Mouse (Mus musculus) forebrain, embryonic 16.5 days (tissue): ENCODE measurements around the gene Kcp. TPM values are rescaled to one million over a fixed set of nuclear protein-coding genes. Genes with fewer than 3 reads are reported as not detected.
A peak's percentile ranks its signal among the peaks of the same experiment; 100 is the strongest.

Experiments used
- ATAC-seq: fragments of 200-750 bp; cut with Nextera tagmentation; 2 replicates; pipeline ENCODE4 v1.8.0; 2017; ENCODE audit warnings: mild to moderate bottlenecking, moderate library complexity
- H3K27ac ChIP-seq: fragments of 300-500 bp; sonication (generic); 2 replicates; pipeline ENCODE4 v1.5.1; 2014; ENCODE audit warnings: low read length, control low read depth
- H3K27me3 ChIP-seq: fragments of 300-500 bp; sonication (generic); replicated peaks from 2 replicates; pipeline ENCODE4 v1.6.1; 2014; ENCODE audit warnings: low read length; ENCODE audit not compliant: control insufficient read depth, insufficient read depth
- H3K36me3 ChIP-seq: fragments of 300-500 bp; sonication (generic); 2 replicates; pipeline ENCODE4 v1.6.1; 2014; ENCODE audit not compliant: control insufficient read depth, insufficient read depth
- H3K4me1 ChIP-seq: fragments of 300-500 bp; sonication (generic); replicated peaks from 2 replicates; pipeline ENCODE4 v1.6.1; 2014; ENCODE audit warnings: low read length; ENCODE audit not compliant: control insufficient read depth, insufficient read depth
- H3K4me2 ChIP-seq: fragments of 300-500 bp; sonication (generic); 2 replicates; pipeline ENCODE4 v1.6.1; 2014; ENCODE audit warnings: mild to moderate bottlenecking, low read length, control low read depth
- H3K4me3 ChIP-seq: fragments of 300-500 bp; sonication (generic); replicated peaks from 2 replicates; pipeline ENCODE4 v1.5.1; 2014; ENCODE audit warnings: mild to moderate bottlenecking, low read length, control low read depth
- H3K9ac ChIP-seq: fragments of 300-500 bp; sonication (generic); replicated peaks from 2 replicates; pipeline ENCODE4 v1.6.1; 2014; ENCODE audit warnings: low read depth, low read length, control low read depth
- H3K9me3 ChIP-seq: fragments of 300-500 bp; sonication (generic); 2 replicates; pipeline ENCODE4 v1.6.1; 2016; ENCODE audit warnings: low read length; ENCODE audit not compliant: control insufficient read depth
- WGBS: fragments of 180-500 bp; shearing (Covaris S2); extraction: QIAGEN DNeasy Blood & Tissue Kit; methylation state at CpG from one replicate; pipeline ENCODE4 v1.1.7; 2014; 5-methylcytosine and 5-hydroxymethylcytosine counted together
- polyA plus RNA-seq: library from polyadenylated mRNA; unstranded; fragments of >200 nt; fragmentation: Nextera tagmentation; extraction: Ambion mirVana; gene quantifications from 2 replicates; pipeline ENCODE4 v1.2.1, GENCODE M21; 2015

The Kcp gene
- polyA plus RNA-seq, 1 experiment from 2014 or later, result 17.1 TPM

GRCm38 (mm10) chr6:29484716-29485559 lies 22.8 kb downstream of the Kcp start:
- Histone ChIP-seq H3K4me1 (peaks cover 4% of the 10 kb centered on the region; the same call in 1 of the 2 replicates), H3K27me3 (no peaks in the 10 kb centered on the region), H3K4me3 (peak overlapping the region; percentile 26), H3K9ac (peak overlapping the region; percentile 37; the same call in 1 of the 2 replicates), H3K4me2 (peak overlapping the region; percentile 57), H3K36me3 (no peaks in the 10 kb centered on the region), H3K27ac (no peak overlapping the region), H3K9me3 (no peaks in the 10 kb centered on the region)
- 5% methylated on average over 26 of the region's 26 CpGs for WGBS
- peak; percentile 66 for ATAC-seq

DNA sequence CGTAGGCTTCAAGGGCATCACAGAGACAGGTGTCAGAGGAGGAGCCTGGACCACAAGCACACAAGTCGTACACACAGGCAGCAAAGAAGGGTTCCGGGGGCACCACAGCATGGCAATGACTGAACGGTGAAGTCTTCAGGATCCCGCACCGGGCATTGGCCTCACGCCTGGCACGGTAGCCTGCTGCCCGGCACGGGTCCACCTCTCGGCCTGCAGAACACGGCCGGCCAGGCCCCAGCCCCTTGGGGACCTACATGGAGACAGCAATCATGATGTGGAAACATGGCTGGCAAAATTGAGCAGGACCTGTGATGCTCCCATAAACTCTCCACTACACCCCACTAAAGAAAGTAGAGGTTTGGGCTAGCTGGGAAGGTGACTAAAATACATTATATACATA lies 25.1 kb downstream of the Kcp start:
- WGBS, result 96% methylated on average over 13 of the region's 13 CpGs
- Histone ChIP-seq H3K4me3 (no peak overlapping the region), H3K9ac (no peak overlapping the region), H3K9me3 (no peaks in the 10 kb centered on the region), H3K27ac (no peak overlapping the region), H3K4me2 (no peak overlapping the region), H3K36me3 (no peaks in the 10 kb centered on the region), H3K4me1 (peaks cover 4% of the 10 kb centered on the region; the same call in 1 of the 2 replicates), H3K27me3 (no peaks in the 10 kb centered on the region)
- no peak for ATAC-seq

DNA sequence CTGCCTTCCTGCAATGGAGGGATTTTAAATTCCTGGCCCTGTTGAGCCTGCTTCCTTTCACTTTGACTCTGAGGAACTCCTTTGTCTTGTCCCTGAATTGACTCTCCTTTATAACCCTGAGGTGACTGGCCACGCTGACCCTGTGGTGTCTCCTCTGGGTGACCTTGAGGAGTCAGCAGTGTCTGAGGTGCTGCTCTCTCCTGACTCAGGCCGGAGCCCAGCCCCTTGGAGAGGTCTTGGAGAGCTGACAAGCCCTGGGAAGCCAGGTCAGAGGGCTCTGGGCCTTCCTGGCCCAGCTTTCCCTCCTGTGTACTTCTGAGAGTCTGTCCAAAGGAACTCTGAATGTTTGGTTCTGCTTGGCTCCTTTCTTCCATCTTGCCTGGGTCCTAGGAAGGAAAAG lies 33.0 kb downstream of the Kcp start:
- Histone ChIP-seq H3K4me1 (peaks cover 8% of the 10 kb centered on the region; the same call in 1 of the 2 replicates), H3K4me3 (no peak overlapping the region), H3K9me3 (no peaks in the 10 kb centered on the region), H3K27me3 (no peaks in the 10 kb centered on the region), H3K36me3 (peaks cover 12% of the 10 kb centered on the region; the same call in 1 of the 2 replicates), H3K27ac (no peak overlapping the region), H3K9ac (no peak overlapping the region), H3K4me2 (no peak overlapping the region)
- 42% methylated on average over 2 of the region's 2 CpGs for WGBS
- ATAC-seq, result no peak

- H3K9ac ChIP-seq, result peak overlapping the region; percentile 71
- no peaks in the 10 kb centered on the region for H3K9me3 ChIP-seq
- H3K4me1 ChIP-seq, result peaks cover 10% of the 10 kb centered on the region
- ATAC-seq, result peak; percentile 96
- peak overlapping the region; percentile 66 for H3K4me2 ChIP-seq
- H3K27me3 ChIP-seq, result no peaks in the 10 kb centered on the region
- H3K36me3 ChIP-seq, result peaks cover 12% of the 10 kb centered on the region; the same call in 1 of the 2 replicates
- peak overlapping the region; percentile 49 for H3K4me3 ChIP-seq
- WGBS, result 2% methylated on average over 33 of the region's 33 CpGs
- no peak overlapping the region for H3K27ac ChIP-seq
Measured at GRCm38 (mm10) chr6:29473941-29474691, 33.6 kb downstream of the Kcp start.

DNA sequence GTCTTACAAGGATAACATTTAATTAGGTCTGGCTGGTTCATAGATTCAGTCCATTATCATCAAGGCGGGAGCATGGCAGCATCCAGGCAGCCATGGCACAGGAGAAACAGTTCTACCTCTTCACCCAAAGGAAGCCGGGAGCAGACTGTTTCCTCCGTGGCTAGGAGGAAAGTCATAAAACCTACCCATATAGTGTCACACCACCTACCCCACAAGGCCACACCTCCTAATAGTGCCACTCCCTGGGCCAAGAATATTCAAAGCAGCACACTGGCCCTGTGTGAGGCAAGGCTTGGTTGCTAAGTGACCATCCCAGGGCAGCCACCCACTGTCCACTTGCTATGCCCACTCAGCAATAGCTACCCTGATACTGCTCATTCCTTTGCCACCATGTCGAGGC lies 36.6 kb downstream of the Kcp start, which contains the start of gene Atp6v1fnb:
Gene Atp6v1fnb (plus strand): TSS at position 301 of the 400 bp plus-strand sequence.
- WGBS, result 91% methylated on average over 4 of the region's 4 CpGs
- Histone ChIP-seq H3K9ac (no peak within 1 kb of the TSS), H3K9me3 (no peaks in the 10 kb centered on the region), H3K4me3 (no peak within 1 kb of the TSS), H3K27me3 (no peaks in the 10 kb centered on the region), H3K4me2 (no peak within 1 kb of the TSS), H3K36me3 (peaks cover 12% of the 10 kb centered on the region; the same call in 1 of the 2 replicates), H3K27ac (no peak within 1 kb of the TSS), H3K4me1 (peaks cover 19% of the 10 kb centered on the region)
- ATAC-seq, result no peak

DNA sequence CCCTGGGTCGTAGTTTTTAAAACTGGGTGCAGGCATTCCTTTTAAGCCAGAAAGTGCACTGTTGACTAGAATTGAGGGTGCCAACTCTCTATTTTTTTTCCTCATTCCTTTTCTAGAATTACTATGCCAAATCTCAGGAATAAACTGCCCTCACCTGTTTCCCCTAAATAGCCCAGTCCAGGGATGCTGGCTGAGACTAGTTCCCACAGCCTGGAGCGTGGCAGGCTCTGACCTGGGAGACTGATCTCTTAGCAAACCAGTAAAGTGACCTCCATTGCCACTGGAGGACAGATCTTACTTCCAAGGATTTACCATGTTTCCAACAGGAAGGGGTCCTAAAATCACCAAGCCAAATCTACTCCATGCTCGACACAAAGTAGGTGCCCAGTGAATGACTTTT lies 38.9 kb downstream of the Kcp start:
- Histone ChIP-seq H3K27me3 (no peaks in the 10 kb centered on the region), H3K36me3 (peaks cover 12% of the 10 kb centered on the region; the same call in 1 of the 2 replicates), H3K4me1 (peaks cover 14% of the 10 kb centered on the region), H3K27ac (no peak overlapping the region), H3K9ac (no peak overlapping the region), H3K4me2 (peak overlapping the region; percentile 79), H3K4me3 (peak overlapping the region; percentile 78; the same call in 1 of the 2 replicates), H3K9me3 (no peaks in the 10 kb centered on the region)
- 88% methylated on average over 3 of the region's 3 CpGs for WGBS
- ATAC-seq, result no peak

GRCm38 (mm10) chr6:29467583-29468354 lies 40.0 kb downstream of the Kcp start, which contains the start of gene Atp6v1f:
TSS of gene Atp6v1f (plus strand) at chr6:29467718.
- H3K27ac ChIP-seq, result peak within 1 kb of the TSS; percentile 30
- no peaks in the 10 kb centered on the region for H3K27me3 ChIP-seq
- H3K4me2 ChIP-seq, result peak within 1 kb of the TSS; percentile 79
- H3K9ac ChIP-seq, result peak within 1 kb of the TSS; percentile 75
- peaks cover 11% of the 10 kb centered on the region for H3K4me1 ChIP-seq
- under 1% methylated on average over 39 of the region's 39 CpGs for WGBS
- H3K4me3 ChIP-seq, result peak within 1 kb of the TSS; percentile 78
- H3K9me3 ChIP-seq, result no peaks in the 10 kb centered on the region
- peaks cover 12% of the 10 kb centered on the region; the same call in 1 of the 2 replicates for H3K36me3 ChIP-seq
- peak; percentile 98 for ATAC-seq

- no peaks in the 10 kb centered on the region for H3K27me3 ChIP-seq
- H3K36me3 ChIP-seq, result no peaks in the 10 kb centered on the region
- no peak overlapping the region for H3K27ac ChIP-seq
- no peak for ATAC-seq
- H3K9ac ChIP-seq, result no peak overlapping the region
- peaks cover 2% of the 10 kb centered on the region for H3K4me1 ChIP-seq
- H3K4me2 ChIP-seq, result no peak overlapping the region
- WGBS, result 76% methylated on average over 3 of the region's 3 CpGs
- H3K4me3 ChIP-seq, result no peak overlapping the region
- no peaks in the 10 kb centered on the region for H3K9me3 ChIP-seq
Measured at GRCm38 (mm10) chr6:29463388-29463787, 44.4 kb downstream of the Kcp start.
